Mouse (Mus musculus): ENCODE data around the gene Gimap9.
A peak's percentile ranks its signal among the peaks of the same experiment; 100 is the strongest.

The Gimap9 gene

DNA sequence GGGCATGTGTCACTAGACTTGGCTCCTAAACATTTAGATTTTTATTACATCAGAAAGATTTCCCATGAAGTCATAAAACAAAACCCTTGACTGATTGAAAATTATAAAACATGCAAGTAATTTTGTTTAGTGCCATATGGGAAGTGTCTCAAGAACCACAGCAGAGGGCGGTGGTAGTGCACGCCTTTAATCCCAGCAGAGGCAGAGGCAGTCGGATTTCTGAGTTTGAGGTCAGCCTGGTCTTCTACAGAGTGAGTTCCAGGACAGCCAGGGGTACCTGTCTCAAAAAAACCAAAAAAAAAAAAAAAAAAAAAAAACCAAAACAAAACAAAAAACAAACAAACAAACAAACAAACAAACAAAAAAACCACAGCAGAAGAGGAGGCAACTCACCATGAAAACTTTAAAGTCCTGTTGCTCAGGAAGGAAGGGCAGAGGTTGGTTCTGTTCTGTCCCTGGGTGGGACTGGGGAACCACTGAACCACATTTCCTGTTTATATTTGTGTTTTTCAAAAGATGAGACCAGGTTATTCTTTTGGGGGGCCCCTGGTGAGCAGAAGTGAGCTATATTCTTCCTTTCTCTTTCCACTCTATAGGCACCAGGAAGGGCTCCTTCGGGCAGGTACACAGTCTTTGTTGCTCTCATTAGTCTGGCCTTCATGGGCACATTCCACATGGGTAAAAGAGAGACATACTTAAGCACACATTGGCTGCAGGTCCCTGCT is 21.1 kb downstream of the Gimap9 start:
- peak in 1 of 2 experiments; percentile 52 for DNase-seq

- no peak for DNase-seq
These were observed 21.6 kb downstream of the Gimap9 start for GRCm38 (mm10) chr6:48697555-48697930.

DNA sequence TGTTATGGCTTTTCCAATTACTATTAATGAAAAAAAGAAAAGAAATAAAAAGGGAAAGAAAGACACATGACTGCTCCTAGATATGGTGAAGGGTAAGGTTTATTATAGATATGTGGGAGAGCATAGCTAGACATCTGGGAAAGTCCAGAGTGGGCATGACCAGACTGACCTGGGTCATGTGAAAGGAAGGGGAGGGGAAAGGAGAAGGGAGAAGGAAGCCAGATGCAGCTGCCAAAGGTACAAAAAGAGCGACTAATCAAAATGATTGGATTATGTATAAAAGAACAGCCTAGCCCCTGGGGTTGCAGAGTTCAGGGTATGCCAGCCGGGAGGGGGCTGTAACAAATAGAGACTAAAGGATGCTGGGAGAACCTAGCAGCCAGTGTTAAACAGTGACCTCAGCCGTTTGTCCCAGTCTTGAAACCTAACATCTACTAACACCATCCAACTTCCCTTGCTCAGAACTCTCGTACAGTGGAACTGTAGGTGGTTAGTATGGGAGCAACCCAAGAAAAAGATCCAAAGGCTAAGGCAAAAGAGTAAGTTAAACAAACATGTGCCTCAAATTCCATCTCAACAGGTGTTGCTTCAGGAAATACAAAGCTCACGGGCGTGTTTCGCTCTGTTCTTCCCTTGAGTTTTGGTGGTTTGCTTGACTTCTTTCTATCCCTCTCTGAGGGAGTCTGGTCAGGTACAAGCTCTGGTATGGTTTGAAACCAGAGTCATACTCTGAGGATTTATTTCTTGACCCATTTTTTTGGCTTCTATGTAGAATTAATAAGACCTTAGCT is 22.3 kb downstream of the Gimap9 start:
- DNase-seq, result no peak

DNA sequence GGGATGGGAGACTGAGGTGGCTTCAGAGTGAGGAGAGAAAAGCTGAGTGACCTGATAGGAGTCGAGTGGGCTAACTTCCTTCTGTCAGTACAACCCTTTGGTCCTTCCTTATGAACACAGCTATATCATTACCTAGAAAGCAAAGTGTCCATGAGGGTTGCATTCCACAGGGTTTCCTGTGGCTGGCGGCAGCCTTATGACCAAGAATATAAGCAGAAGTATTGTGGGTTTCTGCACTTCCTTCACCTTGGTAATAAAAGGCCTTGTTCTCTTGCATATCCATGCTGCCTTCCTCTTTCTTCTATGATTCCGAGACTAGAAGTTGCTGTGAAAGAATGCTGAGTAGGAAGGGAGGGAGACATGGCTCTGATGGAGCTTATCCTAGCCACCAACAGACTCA is 23.0 kb downstream of the Gimap9 start:
- peak in 1 of 2 experiments; percentile 48 for DNase-seq

- DNase-seq, result peak; percentile 73 to 79
These were observed 24.5 kb downstream of the Gimap9 start for GRCm38 (mm10) chr6:48700251-48701075.

GRCm38 (mm10) chr6:48702146-48702545 is 26.2 kb downstream of the Gimap9 start:
- no peak for DNase-seq

GRCm38 (mm10) chr6:48702601-48703000 is 26.7 kb downstream of the Gimap9 start:
- no peak for DNase-seq

DNA sequence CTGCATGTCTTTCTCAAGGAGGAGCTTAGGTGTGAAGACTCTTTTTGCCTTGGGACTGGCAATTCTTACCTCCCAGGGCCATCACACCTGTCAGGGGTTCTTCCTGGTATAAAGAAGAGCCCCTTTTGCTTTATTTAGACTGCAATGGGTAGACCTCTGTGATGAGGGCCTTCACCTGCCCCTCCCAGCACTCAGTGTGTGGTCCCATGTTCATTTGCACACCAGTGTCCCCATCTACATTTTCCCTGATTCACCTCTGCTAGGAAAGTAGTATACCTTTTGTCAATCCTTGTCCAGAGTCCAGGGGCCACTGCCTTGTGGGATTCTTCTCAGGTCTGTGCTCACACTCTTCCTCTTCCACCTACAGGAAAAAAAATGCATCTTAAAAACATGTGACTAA is 28.2 kb downstream of the Gimap9 start:
- no peak for DNase-seq

GRCm38 (mm10) chr6:48706130-48706529 is 30.2 kb downstream of the Gimap9 start:
- no peak for DNase-seq

DNA sequence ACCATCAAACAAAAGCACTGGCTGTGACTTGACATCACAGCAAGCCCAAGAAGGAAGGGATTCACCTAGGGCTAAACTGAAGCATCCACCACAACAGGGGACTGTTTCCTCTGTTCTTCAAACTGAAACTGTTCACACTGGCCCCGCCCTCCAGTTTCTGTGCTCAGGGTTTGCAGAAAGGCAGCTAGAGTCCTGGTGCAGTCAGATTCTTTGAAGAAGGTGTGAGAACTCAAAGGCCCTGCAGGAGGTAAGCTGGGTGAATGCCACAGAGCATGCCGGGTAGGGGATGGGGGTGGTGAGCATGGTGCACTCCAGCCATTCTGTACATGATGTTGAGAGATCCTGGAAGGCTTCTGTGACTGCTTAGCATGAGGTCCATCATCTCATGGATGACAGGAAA is 42.5 kb downstream of the Gimap9 start, which contains the start of the genes Gm28053 and Gimap7:
Gene Gm28053 (plus strand): TSS at position 153 of the 400 bp plus-strand sequence.
Gene Gimap7 (plus strand): TSS at position 167 of the 400 bp plus-strand sequence.
- DNase-seq, result peak; percentile 66 to 70

DNA sequence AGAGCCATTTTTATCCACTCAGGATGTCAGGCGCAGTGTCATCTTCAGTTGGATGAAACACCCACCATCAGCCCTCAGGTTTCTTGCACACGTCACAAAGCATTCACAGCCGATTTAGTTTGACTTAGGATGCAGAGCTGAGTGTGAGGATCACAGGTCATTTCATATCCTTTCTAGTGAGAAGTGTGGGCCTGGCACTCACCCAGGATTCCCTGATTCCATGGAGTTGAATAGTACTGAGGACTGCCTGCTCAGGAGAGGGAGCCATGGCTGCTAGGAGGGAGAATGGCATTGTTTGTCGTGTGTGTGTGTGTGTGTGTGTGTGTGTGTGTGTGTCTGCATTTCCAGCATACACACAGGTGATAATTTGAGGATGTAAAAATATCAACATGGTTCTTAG is 44.4 kb downstream of the Gimap9 start:
- no peak for DNase-seq

DNA sequence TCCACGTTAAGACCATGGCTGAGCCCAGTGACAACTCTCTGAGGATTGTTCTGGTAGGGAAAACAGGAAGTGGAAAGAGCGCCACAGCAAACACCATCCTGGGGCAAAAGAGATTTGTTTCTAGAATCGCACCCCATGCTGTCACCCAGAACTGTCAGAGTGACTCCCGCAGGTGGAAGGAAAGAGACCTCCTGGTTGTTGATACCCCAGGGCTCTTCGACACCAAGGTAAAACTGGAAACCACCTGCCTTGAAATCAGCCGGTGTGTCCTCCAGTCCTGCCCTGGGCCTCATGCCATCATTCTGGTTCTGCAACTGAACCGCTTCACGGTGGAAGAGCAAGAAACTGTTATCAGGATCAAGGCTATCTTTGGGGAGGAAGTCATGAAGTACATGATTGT is 47.5 kb downstream of the Gimap9 start:
- DNase-seq, result no peak

DNA sequence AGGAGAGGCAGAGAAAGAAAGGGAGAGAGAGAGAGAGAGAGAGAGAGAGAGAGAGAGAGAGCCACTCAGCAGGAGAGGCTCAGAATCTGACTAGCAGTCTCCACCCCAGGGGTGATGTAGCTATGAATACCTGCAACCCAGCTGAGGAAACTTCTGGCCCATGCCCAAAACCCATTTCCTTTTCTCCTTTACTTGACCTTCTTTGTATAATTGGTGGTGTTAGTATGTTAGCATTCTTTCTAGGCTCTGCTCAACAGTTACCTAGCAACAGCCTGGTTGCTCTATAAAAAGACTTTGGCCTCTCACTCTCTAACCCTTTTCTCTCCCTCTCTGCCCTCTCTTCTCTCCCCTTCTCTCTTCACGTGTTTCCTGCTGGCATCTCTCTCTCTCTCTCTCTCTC is 49.5 kb downstream of the Gimap9 start:
- DNase-seq, result peak; percentile 67 to 74

DNA sequence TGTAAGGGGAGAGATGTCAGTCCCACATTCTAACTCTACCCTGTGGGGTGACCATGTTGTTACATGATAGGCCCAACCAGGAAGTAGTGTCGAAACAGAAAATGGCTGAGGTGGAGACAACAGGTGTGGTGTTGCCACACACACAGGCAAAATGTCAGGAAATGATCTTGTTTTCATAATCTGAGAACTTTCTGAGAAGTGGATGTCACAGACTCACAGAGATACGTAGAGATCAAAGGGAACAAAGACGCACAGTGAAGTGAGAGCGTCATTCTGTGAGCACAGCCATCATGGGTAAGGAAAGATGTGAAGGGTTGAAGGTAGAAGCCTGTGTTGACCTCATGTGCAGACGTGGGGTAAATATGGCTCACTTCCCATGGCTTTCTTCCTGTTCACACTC is 51.8 kb downstream of the Gimap9 start:
- no peak for DNase-seq
